Mouse (Mus musculus) C2C12 (cell line): ENCODE results near the gene Frmd4a.

Source experiments
- CEBPB ChIP-seq: IDR thresholded peaks from one replicate; pipeline ENCODE4 v1.6.1; 2011; ENCODE audit warnings: low read depth, mild to moderate bottlenecking, control low read depth, moderate library complexity
- CTCF ChIP-seq: IDR thresholded peaks from one replicate; pipeline ENCODE4 v1.5.1; 2011; ENCODE audit not compliant: control insufficient read depth, insufficient read depth, insufficient read length
- USF1 ChIP-seq: IDR thresholded peaks from one replicate; pipeline ENCODE4 v1.6.1; 2011; ENCODE audit warnings: low read depth, mild to moderate bottlenecking, control low read depth, moderate library complexity

DNA sequence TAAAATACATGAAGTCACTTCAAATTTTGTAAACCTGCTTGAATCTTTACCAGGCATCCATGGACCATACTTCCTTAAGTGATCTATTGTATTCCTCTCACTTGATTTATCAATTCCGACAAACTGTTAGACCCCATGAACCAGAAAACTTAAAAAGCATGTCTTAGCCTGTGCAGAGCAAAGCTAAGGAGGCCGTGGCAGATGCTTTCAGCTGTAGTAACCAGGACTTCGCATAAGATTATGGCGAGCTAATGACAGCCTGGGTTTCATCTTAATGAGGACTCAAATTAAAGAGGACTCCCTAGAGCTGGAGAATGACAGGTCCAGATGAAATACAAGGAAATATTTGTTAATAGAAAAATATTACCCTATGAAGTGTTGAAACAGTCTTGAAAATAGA lies 139.9 kb downstream of the Frmd4a start:
- no peak for TF ChIP-seq CTCF
- TF ChIP-seq CEBPB = no peak
- TF ChIP-seq USF1 = no peak
